Mouse (Mus musculus) testis, adult 2 months (tissue): ENCODE measurements at regions not wholly inside any gene's neighbourhood (a gene's known extent, or its start where the extent isn't known, plus 50 kb on each side); places are given as distances from the start of the nearest gene placed in this dataset.

Source experiments
- CTCF ChIP-seq: fragments of 200-500 bp; IDR thresholded peaks from 2 replicates; pipeline ENCODE4 v1.5.1; 2012; ENCODE audit warnings: low read depth, mild to moderate bottlenecking, inconsistent platforms, low read length, moderate library complexity; ENCODE audit not compliant: control insufficient read depth, insufficient read depth, insufficient replicate concordance
- POLR2A ChIP-seq: fragments of 200-500 bp; IDR thresholded peaks from 2 replicates; pipeline ENCODE4 v1.6.1; 2012; ENCODE audit warnings: low read depth, mild to moderate bottlenecking, inconsistent platforms, low read length, moderate library complexity; ENCODE audit not compliant: control insufficient read depth

DNA sequence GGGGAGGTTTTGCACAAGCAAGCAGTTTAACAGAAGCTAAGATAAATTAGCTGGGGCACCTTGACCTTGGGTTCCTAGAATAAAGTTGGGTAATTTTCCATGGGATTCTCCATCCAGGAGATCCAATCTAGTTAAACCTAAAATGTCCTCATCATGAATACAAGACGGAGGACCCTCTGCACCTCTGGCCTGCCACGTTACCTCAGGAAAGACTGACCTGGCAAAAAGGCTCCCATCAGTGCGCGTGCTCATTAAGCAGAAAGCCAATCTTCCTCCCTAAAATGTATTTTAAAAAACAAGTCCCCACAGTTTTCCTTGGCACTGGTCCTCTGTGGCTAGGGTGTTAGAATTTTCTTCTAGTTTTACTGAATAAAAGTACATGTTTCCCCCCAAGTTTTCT lies 134.9 kb downstream of the Foxo1 start:
- TF ChIP-seq CTCF (no peak), POLR2A (no peak)
